9 mouse cellular contexts compared by ENCODE assay signal in the genomic region with DNA sequence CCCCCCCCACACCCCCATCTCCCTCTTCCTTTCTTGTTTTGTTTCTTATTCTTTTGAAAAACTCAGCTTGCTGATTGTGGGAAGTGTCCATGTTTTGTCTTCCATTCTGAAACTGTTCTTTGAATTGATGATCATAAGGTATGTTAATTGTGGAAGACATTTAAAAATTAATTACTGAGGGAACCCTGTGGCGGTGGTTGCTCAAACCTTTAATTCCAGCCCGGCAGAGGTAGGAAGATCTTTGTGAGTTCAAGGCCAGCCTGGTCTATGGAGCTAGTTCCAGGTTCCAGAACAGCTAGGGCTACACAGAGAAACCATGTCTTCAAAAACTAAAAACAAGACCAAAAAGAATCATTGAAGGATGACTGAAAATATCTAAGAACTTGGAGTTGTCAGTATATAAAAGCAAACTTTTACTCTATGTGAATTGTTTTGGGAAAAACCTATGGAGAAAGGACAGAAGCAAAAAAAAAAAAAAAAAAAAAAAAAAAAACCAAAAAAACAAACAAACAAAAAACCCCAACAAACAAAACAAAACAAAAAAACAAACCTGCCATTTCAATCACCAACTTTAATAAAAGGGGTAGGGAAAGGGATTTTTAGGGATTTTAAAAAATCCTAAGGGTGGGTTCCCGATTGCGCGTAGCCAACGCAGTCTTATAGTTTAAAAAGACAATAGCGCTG. TPM values are rescaled to one million over a fixed set of nuclear protein-coding genes. Genes with fewer than 3 reads are reported as not detected.
DNase-seq lines count a peak whose midpoint lies in the region; ATAC-seq lines count a peak whose summit lies in the region.
"Had no signal": no experiment of that assay in that cellular context is flagged by ENCODE, and none has a peak within 500 bp of the region (broad histone marks: within the 10 kb centered on the region; RNA-seq: fewer than 3 reads in every experiment).

No protein-coding gene starts in this region.

- 0 out of 2 replicates have a peak overlapping the region, but pooled peaks have one; percentile 17 for H3K9ac ChIP-seq in heart, embryonic 11.5 days (ENCODE audit: low read depth, low read length)
- H3K9ac ChIP-seq in forebrain, embryonic 16.5 days (replicated peaks; ENCODE audit: low read depth, low read length): no peak overlapping the region
- H3K9ac ChIP-seq in liver, embryonic 16.5 days (ENCODE audit: low read depth, low read length): 0 out of 2 replicates have a peak overlapping the region, but pooled peaks have one; percentile 15

- H3K9me3 ChIP-seq in heart, embryonic 11.5 days (replicated peaks; ENCODE audit: control insufficient read depth, low read length): no peaks in the 10 kb centered on the region
- H3K9me3 ChIP-seq in forebrain, embryonic 16.5 days (ENCODE audit: control insufficient read depth, low read length): no peaks in the 10 kb centered on the region
- H3K9me3 ChIP-seq in liver, embryonic 16.5 days (replicated peaks; ENCODE audit: control insufficient read depth, low read length): no peaks in the 10 kb centered on the region

- WGBS in heart, embryonic 11.5 days (ENCODE audit: insufficient replicate concordance): 18% methylated on average over 7 of the region's 7 CpGs
- 20% methylated on average over 7 of the region's 7 CpGs for WGBS in forebrain, embryonic 16.5 days
- 24% methylated on average over 7 of the region's 7 CpGs for WGBS in liver, embryonic 16.5 days (ENCODE audit: insufficient replicate concordance)

- no peaks in the 10 kb centered on the region for H3K27me3 ChIP-seq in heart, embryonic 11.5 days (ENCODE audit: control insufficient read depth, insufficient read depth, low read length)
- H3K27me3 ChIP-seq in forebrain, embryonic 16.5 days (replicated peaks; ENCODE audit: control insufficient read depth, insufficient read depth, low read length): no peaks in the 10 kb centered on the region
- no peaks in the 10 kb centered on the region for H3K27me3 ChIP-seq in liver, embryonic 16.5 days (ENCODE audit: control insufficient read depth, insufficient read depth, low read depth, low read length)

- H3K4me1 ChIP-seq in heart, embryonic 11.5 days (ENCODE audit: control insufficient read depth, insufficient read depth, low read length): no peaks in the 10 kb centered on the region
- peaks cover 10% of the 10 kb centered on the region; the same call in 1 of the 2 replicates for H3K4me1 ChIP-seq in forebrain, embryonic 16.5 days (replicated peaks; ENCODE audit: control insufficient read depth, insufficient read depth, low read length)
- H3K4me1 ChIP-seq in liver, embryonic 16.5 days (ENCODE audit: control insufficient read depth, low read depth, low read length): no peaks in the 10 kb centered on the region

- ATAC-seq in heart, embryonic 11.5 days (replicated peaks; ENCODE audit: insufficient number of reproducible peaks, low FRiP score, low TSS enrichment): no peak
- ATAC-seq in forebrain, embryonic 16.5 days: no peak
- ATAC-seq in liver, embryonic 16.5 days (ENCODE audit: low read depth): no peak

- peak overlapping the region; percentile 47 for H3K4me3 ChIP-seq in heart, embryonic 11.5 days (ENCODE audit: low read depth, low read length)
- H3K4me3 ChIP-seq in forebrain, embryonic 16.5 days (replicated peaks; ENCODE audit: low read length): peak overlapping the region; percentile 15; the same call in 1 of the 2 replicates
- H3K4me3 ChIP-seq in liver, embryonic 16.5 days (ENCODE audit: low read depth, low read length): peak overlapping the region; percentile 46
- H3K4me3 ChIP-seq: myocyte had no signal

- no peak overlapping the region for H3K27ac ChIP-seq in heart, embryonic 11.5 days (ENCODE audit: low read depth, low read length)
- H3K27ac ChIP-seq in forebrain, embryonic 16.5 days (ENCODE audit: low read length): no peak overlapping the region
- H3K27ac ChIP-seq in liver, embryonic 16.5 days (ENCODE audit: low read length): no peak overlapping the region; the same call in 1 of the 2 replicates

- peak overlapping the region; percentile 60 for H3K4me2 ChIP-seq in heart, embryonic 11.5 days
- peak overlapping the region; percentile 40 for H3K4me2 ChIP-seq in forebrain, embryonic 16.5 days (ENCODE audit: low read length)
- H3K4me2 ChIP-seq in liver, embryonic 16.5 days (ENCODE audit: low read depth, low read length): peak overlapping the region; percentile 55

- no peak for DNase-seq in heart, postnatal 4 days
- DNase-seq in ES-CJ7 (ENCODE audit: low read depth, low spot score): peak; percentile 67
- DNase-seq in layer of hippocampus, postnatal 25 days (ENCODE audit: extremely low spot score in 1 of 2, low spot score in 1 of 2): no peak
- DNase-seq in layer of hippocampus, postnatal 10 days (ENCODE audit: low spot score in 2 of 2): no peak
- no peak for DNase-seq in left cerebral cortex, adult 18-20 months (ENCODE audit: low spot score in 2 of 2)

- no peaks in the 10 kb centered on the region for H3K36me3 ChIP-seq in heart, embryonic 11.5 days (ENCODE audit: control insufficient read depth, insufficient read depth, low read length)
- no peaks in the 10 kb centered on the region for H3K36me3 ChIP-seq in forebrain, embryonic 16.5 days (ENCODE audit: control insufficient read depth, insufficient read depth)
- no peaks in the 10 kb centered on the region for H3K36me3 ChIP-seq in liver, embryonic 16.5 days (ENCODE audit: control insufficient read depth, insufficient read depth)

RNA-seq across cellular contexts. Expression of gene Morf4l1, which starts 11.0 kb away (rescaled TPM):
- polyA plus RNA-seq in heart, embryonic 11.5 days (2014; fragmentation: Nextera tagmentation; extraction: Ambion mirVana): 376 and 383 TPM in 2 replicates
- total RNA-seq in heart, postnatal 4 days (2021): 100 to 1,000 TPM; 325 to 333 TPM
- 520 and 524 TPM in 2 replicates for polyA plus RNA-seq in forebrain, embryonic 16.5 days (2015; fragmentation: Nextera tagmentation; extraction: Ambion mirVana)
- polyA plus RNA-seq in liver, embryonic 16.5 days (2015; fragmentation: Nextera tagmentation; extraction: Ambion mirVana): 103 and 110 TPM in 2 replicates
- 100 to 1,000 TPM; 401 to 432 TPM for total RNA-seq in layer of hippocampus, postnatal 25 days (2021)
- 100 to 1,000 TPM; 388 to 417 TPM for total RNA-seq in layer of hippocampus, postnatal 10 days (2021)
- 100 to 1,000 TPM; 459 to 474 TPM for total RNA-seq in left cerebral cortex, adult 18-20 months (2021)

RNA-seq across cellular contexts. Expression of gene Adamts7, which starts 37.3 kb away (rescaled TPM):
- polyA plus RNA-seq in heart, embryonic 11.5 days (2014; fragmentation: Nextera tagmentation; extraction: Ambion mirVana): 4.2 and 4.9 TPM in 2 replicates
- 10 to 100 TPM; 17.5 to 17.6 TPM for total RNA-seq in heart, postnatal 4 days (2021)
- polyA plus RNA-seq in forebrain, embryonic 16.5 days (2015; fragmentation: Nextera tagmentation; extraction: Ambion mirVana): 14.0 and 14.1 TPM in 2 replicates
- polyA plus RNA-seq in liver, embryonic 16.5 days (2015; fragmentation: Nextera tagmentation; extraction: Ambion mirVana): 0.89 and 0.90 TPM in 2 replicates
- total RNA-seq in layer of hippocampus, postnatal 25 days (2021): under 1 TPM; 0.62 to 0.77 TPM
- 1 to 10 TPM; 2.7 to 3.5 TPM for total RNA-seq in layer of hippocampus, postnatal 10 days (2021)
- total RNA-seq in left cerebral cortex, adult 18-20 months (2021): under 1 TPM; 0.35 to 0.73 TPM

Comparison
In these comparisons a context has a peak if more than half of its experiments do, and no peak if none do; other contexts are left out.
1. RNA of gene Adamts7, which starts 37.3 kb away (total RNA-seq): 17.5 to 17.6 TPM in heart, postnatal 4 days; 2.7 to 3.5 TPM in layer of hippocampus, postnatal 10 days, 0.62 to 0.77 TPM in layer of hippocampus, postnatal 25 days and 0.35 to 0.73 TPM in left cerebral cortex, adult 18-20 months; every median in the first group is over 4 times any median in the second.
2. Peak in every context shown above with its lines, with median percentiles within 50 percentile points of each other: H3K4me2 ChIP-seq and H3K4me3 ChIP-seq.